In the genomic region with DNA sequence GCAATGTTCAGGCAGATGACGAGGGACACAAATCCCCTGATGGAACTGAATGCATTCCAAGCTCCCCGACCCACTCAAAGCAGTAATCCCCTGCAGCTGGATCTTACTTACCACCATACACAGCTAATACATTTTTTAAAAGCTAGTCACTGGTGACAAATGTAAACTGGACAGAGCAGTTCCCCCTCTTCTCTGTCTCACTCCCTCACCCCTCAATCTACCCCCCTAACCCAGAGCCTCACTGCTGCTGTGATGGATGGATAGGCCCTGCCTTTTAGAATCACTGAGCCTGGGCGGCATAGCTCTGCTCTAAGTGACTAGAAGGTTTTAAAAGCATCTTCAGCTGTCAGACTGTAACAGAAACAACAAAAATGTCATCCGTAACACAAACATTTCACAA, we compare ENCODE assay signal across 15 mouse cellular contexts. TPM values are rescaled to one million over a fixed set of nuclear protein-coding genes. Genes with fewer than 3 reads are reported as not detected.
DNase-seq lines count a peak whose midpoint lies in the region; ATAC-seq and TF ChIP-seq lines count a peak whose summit lies in the region.
"Had no signal": no experiment of that assay in that cellular context is flagged by ENCODE, and none has a peak within 500 bp of the region (broad histone marks: within the 10 kb centered on the region; RNA-seq: fewer than 3 reads in every experiment).

No protein-coding gene starts in this region.

- H3K4me1 ChIP-seq in forebrain, embryonic 10.5 days, result peaks cover 64% of the 10 kb centered on the region
- H3K4me1 ChIP-seq in forebrain, postnatal 0 days (ENCODE audit: insufficient read depth), result peaks cover 5% of the 10 kb centered on the region; the same call in 1 of the 2 replicates
- peaks cover 56% of the 10 kb centered on the region for H3K4me1 ChIP-seq in embryonic facial prominence, embryonic 15.5 days
- H3K4me1 ChIP-seq: liver, embryonic 13.5 days; megakaryocyte, embryonic 14.5 days had no signal

- H3K36me3 ChIP-seq in forebrain, embryonic 10.5 days (replicated peaks), result no peaks in the 10 kb centered on the region
- no peaks in the 10 kb centered on the region for H3K36me3 ChIP-seq in forebrain, postnatal 0 days (ENCODE audit: insufficient read depth)
- no peaks in the 10 kb centered on the region for H3K36me3 ChIP-seq in embryonic facial prominence, embryonic 15.5 days
- H3K36me3 ChIP-seq: liver, embryonic 13.5 days; neural tube, embryonic 12.5 days had no signal

- no peak overlapping the region for H3K4me2 ChIP-seq in forebrain, postnatal 0 days (ENCODE audit: low read depth)
- no peak overlapping the region for H3K4me2 ChIP-seq in embryonic facial prominence, embryonic 15.5 days (replicated peaks)
- H3K4me2 ChIP-seq: liver, embryonic 13.5 days; neural tube, embryonic 12.5 days had no signal

- H3K4me3 ChIP-seq in forebrain, embryonic 10.5 days, result no peak overlapping the region
- no peak overlapping the region for H3K4me3 ChIP-seq in forebrain, postnatal 0 days (ENCODE audit: low read depth, low read length)
- H3K4me3 ChIP-seq in embryonic facial prominence, embryonic 15.5 days (replicated peaks), result no peak overlapping the region
- H3K4me3 ChIP-seq: liver, embryonic 13.5 days; megakaryocyte, embryonic 14.5 days; neural tube, embryonic 12.5 days had no signal

- ATAC-seq in forebrain, postnatal 0 days, result no peak
- peak; percentile 71 for ATAC-seq in Patski
- no peak; the same call in 1 of the 2 replicates for ATAC-seq in embryonic facial prominence, embryonic 15.5 days (ENCODE audit: insufficient number of reproducible peaks, low FRiP score, low TSS enrichment, low read depth)

- H3K9me3 ChIP-seq in forebrain, embryonic 10.5 days, result no peaks in the 10 kb centered on the region
- H3K9me3 ChIP-seq in forebrain, postnatal 0 days (ENCODE audit: low read length), result no peaks in the 10 kb centered on the region
- H3K9me3 ChIP-seq in embryonic facial prominence, embryonic 15.5 days (replicated peaks), result no peaks in the 10 kb centered on the region
- H3K9me3 ChIP-seq: liver, embryonic 13.5 days; megakaryocyte, embryonic 14.5 days; neural tube, embryonic 12.5 days had no signal

- no peak for DNase-seq in forebrain, embryonic 10.5 days (ENCODE audit: extremely low spot score, low spot score)
- DNase-seq in forebrain, postnatal 0 days, result no peak
- no peak for DNase-seq in Patski (ENCODE audit: low read depth, low spot score)
- DNase-seq in mesoderm, embryonic 11.5 days (ENCODE audit: low read depth, low spot score), result peak; percentile 40
- DNase-seq in MN1 (ENCODE audit: low spot score), result no peak
- DNase-seq in T-cell, adult 2 months (ENCODE audit: low spot score), result no peak
- DNase-seq in gastrocnemius, postnatal 14 days, result no peak
- DNase-seq: adrenal gland, postnatal 36 days; cerebellum, adult 11 months; kidney, adult 11 months; liver, embryonic 13.5 days; thymus, adult 18-20 months had no signal

- POLR2A ChIA-PET in Patski (lab: Charles Lee), result interaction anchor here (0.7 to 1.6 kb wide), 6 partner anchors 13 to 88 kb away, joined by 3 to 5 read pairs (median 4); partner anchors contain the start of gene Bnc2

- WGBS in forebrain, embryonic 10.5 days, result 33% methylated on average over 4 of the region's 4 CpGs
- WGBS in forebrain, postnatal 0 days, result 47% methylated on average over 4 of the region's 4 CpGs
- WGBS in embryonic facial prominence, embryonic 15.5 days, result 14% methylated on average over 4 of the region's 4 CpGs

- H3K27ac ChIP-seq in forebrain, embryonic 10.5 days, result peak overlapping the region; percentile 71
- no peak overlapping the region for H3K27ac ChIP-seq in forebrain, postnatal 0 days (ENCODE audit: low read depth, low read length)
- peak overlapping the region; percentile 76 for H3K27ac ChIP-seq in embryonic facial prominence, embryonic 15.5 days (replicated peaks)
- H3K27ac ChIP-seq: liver, embryonic 13.5 days; neural tube, embryonic 12.5 days had no signal

- in situ Hi-C loops in Patski (cut with MboI; ENCODE audit: low pct_unique_long_range_greater_than_20kb), result no loop called here

- CTCF ChIA-PET in Patski (lab: Charles Lee), result interaction anchor here (1.2 to 1.4 kb wide), 2 partner anchors 9 to 88 kb away, joined by 3 to 4 read pairs; no protein-coding TSS in a partner anchor

- H3K27me3 ChIP-seq in forebrain, embryonic 10.5 days (ENCODE audit: poor library complexity, severe bottlenecking), result peaks cover 65% of the 10 kb centered on the region
- H3K27me3 ChIP-seq in forebrain, postnatal 0 days (ENCODE audit: insufficient read depth, low read length), result peaks cover 9% of the 10 kb centered on the region; the same call in 1 of the 2 replicates
- H3K27me3 ChIP-seq in Patski, result no peaks in the 10 kb centered on the region
- no peaks in the 10 kb centered on the region for H3K27me3 ChIP-seq in embryonic facial prominence, embryonic 15.5 days
- H3K27me3 ChIP-seq: liver, embryonic 13.5 days; megakaryocyte, embryonic 14.5 days; neural tube, embryonic 12.5 days had no signal

- intact Hi-C loops in gastrocnemius, postnatal 14 days (cut with DNase I; ENCODE audit: low total_unique reads), result no loop called here

- H3K9ac ChIP-seq in forebrain, postnatal 0 days, result no peak overlapping the region
- H3K9ac ChIP-seq in embryonic facial prominence, embryonic 15.5 days, result no peak overlapping the region
- H3K9ac ChIP-seq: liver, embryonic 13.5 days; neural tube, embryonic 12.5 days had no signal

- TF ChIP-seq CTCF in forebrain, postnatal 0 days (IDR thresholded peaks at IDR 0.05; ENCODE audit: low read depth), result no peak
- TF ChIP-seq CTCF in Patski (IDR thresholded peaks at IDR 0.05), result no peak

RNA-seq across cellular contexts. Expression of gene Bnc2, which starts 40.3 kb away (rescaled TPM):
- 4.2 and 4.7 TPM in 2 replicates for polyA plus RNA-seq in forebrain, embryonic 10.5 days (2016; fragmentation: Nextera tagmentation; extraction: Ambion mirVana)
- 4.2 and 11.6 TPM in 2 replicates for total RNA-seq in forebrain, postnatal 0 days (2014; rRNA removed)
- 1.7 and 2.0 TPM in 2 replicates for polyA plus RNA-seq in forebrain, postnatal 0 days (2015; fragmentation: Nextera tagmentation; extraction: Ambion mirVana)
- polyA plus RNA-seq in Patski (2021), result 19.3 TPM
- polyA plus RNA-seq in embryonic facial prominence, embryonic 15.5 days (2015; fragmentation: Nextera tagmentation; extraction: Ambion mirVana), result 15.8 and 17.3 TPM in 2 replicates
- total RNA-seq in gastrocnemius, postnatal 14 days (2021), result 1 to 10 TPM; 4.3 to 5.3 TPM
